Mouse (Mus musculus): ENCODE data around the gene Inppl1.

Gene Inppl1

GRCm38 (mm10) chr7:101837154-101837605 lies 849 bp downstream of the Inppl1 start:
- peak; percentile 14 for DNase-seq

- peak; percentile 62 for DNase-seq
These were observed 1.5 kb downstream of the Inppl1 start for GRCm38 (mm10) chr7:101836271-101837153.

- no peak for DNase-seq
These were observed 2.4 kb downstream of the Inppl1 start for GRCm38 (mm10) chr7:101835457-101836109.

- DNase-seq, result no peak
These were observed 3.1 kb downstream of the Inppl1 start for GRCm38 (mm10) chr7:101834903-101835302.

- DNase-seq, result no peak
These were observed 4.0 kb downstream of the Inppl1 start for GRCm38 (mm10) chr7:101833916-101834584.

GRCm38 (mm10) chr7:101833352-101833751 lies 4.7 kb downstream of the Inppl1 start:
- DNase-seq, result no peak

GRCm38 (mm10) chr7:101832372-101832771 lies 5.7 kb downstream of the Inppl1 start:
- DNase-seq, result no peak

GRCm38 (mm10) chr7:101831437-101831836 lies 6.6 kb downstream of the Inppl1 start:
- no peak for DNase-seq

- no peak for DNase-seq
These were observed 7.7 kb downstream of the Inppl1 start for GRCm38 (mm10) chr7:101830373-101830772.

GRCm38 (mm10) chr7:101823758-101824630 lies 14.0 kb downstream of the Inppl1 start:
- no peak for DNase-seq

GRCm38 (mm10) chr7:101822836-101823757 lies 14.9 kb downstream of the Inppl1 start:
- no peak for DNase-seq

GRCm38 (mm10) chr7:101821571-101822501 lies 16.2 kb downstream of the Inppl1 start:
- peak; percentile 21 for DNase-seq

- DNase-seq, result peak; percentile 12
These were observed 17.6 kb downstream of the Inppl1 start for GRCm38 (mm10) chr7:101820295-101821030.

- no peak for DNase-seq
These were observed 20.1 kb downstream of the Inppl1 start, which contains the start of gene Phox2a for GRCm38 (mm10) chr7:101817861-101818401. TSS of gene Phox2a (plus strand) at chr7:101818313.

GRCm38 (mm10) chr7:101777053-101777452 lies 61.0 kb downstream of the Inppl1 start:
- no peak for DNase-seq

- DNase-seq, result no peak
These were observed 65.3 kb downstream of the Inppl1 start for GRCm38 (mm10) chr7:101772687-101773086.

Data from thymus, postnatal 25 days (tissue).